Mouse (Mus musculus) testis, postnatal 10 days (tissue): Measurements from ENCODE around the gene Irgq.

Experiments used
- DNase-seq: peaks from one replicate; pipeline ENCODE4 v3.0.0; 2021; ENCODE audit warnings: low spot score

Gene Irgq

GRCm38 (mm10) chr7:24546634-24547389 is 16.3 kb downstream of the Irgq start:
- DNase-seq: peak; percentile 99

DNA sequence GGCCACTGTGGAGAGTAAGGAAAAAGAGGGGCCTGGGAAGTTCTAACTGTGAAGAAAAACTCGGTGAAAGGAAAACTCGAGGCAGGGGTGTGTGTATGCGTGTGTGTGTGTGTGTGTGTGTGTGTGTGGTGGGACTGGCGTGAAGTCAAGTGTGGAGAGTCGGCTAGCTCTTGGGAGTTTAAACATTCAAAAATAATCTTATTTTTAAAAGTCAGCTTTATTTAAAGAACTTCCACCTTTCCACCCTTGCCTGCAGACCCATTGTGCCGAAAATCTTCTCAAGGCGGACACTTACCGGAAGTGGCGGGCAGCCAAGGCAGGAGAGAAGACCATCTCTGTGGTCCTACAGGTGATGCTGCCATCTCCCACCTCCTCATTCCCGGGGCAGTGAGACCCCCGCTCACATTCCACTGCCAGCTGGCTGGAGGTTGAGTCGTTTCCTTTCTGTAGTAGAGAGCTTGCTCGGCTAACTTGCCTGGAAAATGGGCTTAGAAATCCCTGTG is 17.1 kb downstream of the Irgq start:
- no peak for DNase-seq

GRCm38 (mm10) chr7:24551985-24552759 is 21.7 kb downstream of the Irgq start:
- no peak for DNase-seq

GRCm38 (mm10) chr7:24555786-24556185 is 25.3 kb downstream of the Irgq start:
- DNase-seq: no peak

- no peak for DNase-seq
Measured at GRCm38 (mm10) chr7:24561450-24561849, 31.0 kb downstream of the Irgq start.

GRCm38 (mm10) chr7:24563191-24563836 is 32.8 kb downstream of the Irgq start:
- DNase-seq: no peak

DNA sequence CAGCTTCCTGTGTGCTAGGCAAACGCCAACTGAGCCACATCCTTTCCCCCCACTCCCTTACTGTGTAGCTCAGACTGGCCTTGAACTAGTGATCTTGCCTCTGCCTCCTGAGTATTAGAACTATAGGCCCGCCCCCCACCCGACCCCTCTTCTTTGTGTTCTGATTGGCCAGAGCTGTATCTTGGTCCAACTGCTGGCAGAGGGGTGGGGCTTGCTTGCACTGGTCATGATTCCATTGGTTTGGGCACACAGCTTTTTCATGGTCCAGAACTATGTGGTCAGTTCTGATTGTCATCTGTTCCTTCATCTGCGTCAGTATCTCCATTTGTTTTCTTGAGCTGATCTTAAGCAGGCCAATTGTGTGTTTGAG is 33.3 kb downstream of the Irgq start:
- DNase-seq: no peak

GRCm38 (mm10) chr7:24564607-24565265 is 34.2 kb downstream of the Irgq start:
- DNase-seq: peak; percentile 87

- no peak for DNase-seq
Measured at GRCm38 (mm10) chr7:24565627-24566026, 35.1 kb downstream of the Irgq start.

- DNase-seq: no peak
Measured at GRCm38 (mm10) chr7:24566206-24566605, 35.7 kb downstream of the Irgq start.

DNA sequence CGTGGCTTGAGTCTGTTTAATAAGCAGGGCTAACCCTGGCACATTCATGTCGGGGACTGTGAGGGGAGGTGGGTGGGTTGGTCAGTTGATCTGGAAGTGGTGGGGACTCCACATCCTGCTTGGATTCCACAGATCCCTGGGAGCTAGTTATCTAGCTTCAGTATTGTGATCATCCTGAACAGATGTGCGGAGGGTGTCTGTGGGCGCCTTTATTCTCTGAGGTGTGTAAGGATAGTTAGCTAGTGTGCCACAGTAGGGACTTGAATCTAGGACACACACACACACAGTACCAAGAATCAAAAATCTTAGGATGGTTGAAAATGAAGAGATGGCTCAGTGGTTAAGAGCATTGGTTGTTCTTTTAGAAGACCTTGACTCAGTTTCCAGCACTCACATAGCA is 38.0 kb downstream of the Irgq start:
- DNase-seq: no peak

GRCm38 (mm10) chr7:24571071-24571470 is 40.6 kb downstream of the Irgq start:
- no peak for DNase-seq

- DNase-seq: no peak
Measured at GRCm38 (mm10) chr7:24572455-24572854, 42.0 kb downstream of the Irgq start.

DNA sequence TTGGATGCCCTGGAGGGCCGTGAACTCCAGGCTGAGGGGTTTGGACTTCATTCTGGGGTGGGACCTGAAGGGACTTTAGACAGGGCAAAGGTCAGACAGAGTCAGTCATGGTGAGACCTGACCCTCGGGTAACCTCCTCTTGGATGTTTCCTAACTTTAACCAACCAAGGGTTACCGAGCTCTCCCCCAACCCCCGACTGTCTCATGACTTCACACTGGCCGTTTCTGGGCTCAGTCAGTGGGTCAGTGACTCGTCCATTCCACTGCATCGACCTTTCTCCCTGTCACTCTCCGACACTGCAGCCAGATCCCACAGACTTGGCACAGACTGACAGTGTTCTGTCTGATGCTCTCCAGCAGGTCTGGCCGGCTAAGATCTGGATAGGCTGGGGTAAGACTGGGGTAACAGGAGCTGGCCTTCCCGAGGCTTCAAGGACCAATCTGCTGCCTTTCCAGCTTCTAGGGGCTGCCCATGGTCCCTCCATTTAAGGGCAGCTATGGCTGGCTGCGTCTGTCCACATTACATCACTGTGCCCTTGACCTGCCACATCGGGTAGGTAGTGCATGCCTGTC is 43.8 kb downstream of the Irgq start:
- DNase-seq: no peak

- DNase-seq: no peak
Measured at GRCm38 (mm10) chr7:24577811-24578210, 47.3 kb downstream of the Irgq start.

DNA sequence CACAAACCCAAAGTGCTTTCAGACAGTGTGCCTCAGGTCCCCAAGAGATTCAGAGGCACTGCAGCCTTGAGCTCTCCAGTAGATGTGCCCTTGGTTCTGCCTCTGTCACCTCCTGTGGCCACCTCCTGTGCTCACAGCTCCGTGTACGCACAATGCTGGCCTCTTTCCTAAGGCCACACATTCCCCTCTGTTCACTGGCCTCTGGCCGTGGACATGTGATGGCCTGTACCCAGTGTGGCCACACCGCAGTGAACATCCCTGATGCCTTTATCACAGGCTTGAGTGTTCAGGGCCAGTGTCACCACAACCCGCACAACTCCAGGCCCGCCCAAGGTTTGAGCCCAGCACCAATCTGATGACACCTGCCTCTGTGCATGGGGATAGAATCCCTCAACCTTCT is 54.4 kb downstream of the Irgq start:
- no peak for DNase-seq

GRCm38 (mm10) chr7:24585995-24586394 is 55.5 kb downstream of the Irgq start:
- DNase-seq: no peak

DNA sequence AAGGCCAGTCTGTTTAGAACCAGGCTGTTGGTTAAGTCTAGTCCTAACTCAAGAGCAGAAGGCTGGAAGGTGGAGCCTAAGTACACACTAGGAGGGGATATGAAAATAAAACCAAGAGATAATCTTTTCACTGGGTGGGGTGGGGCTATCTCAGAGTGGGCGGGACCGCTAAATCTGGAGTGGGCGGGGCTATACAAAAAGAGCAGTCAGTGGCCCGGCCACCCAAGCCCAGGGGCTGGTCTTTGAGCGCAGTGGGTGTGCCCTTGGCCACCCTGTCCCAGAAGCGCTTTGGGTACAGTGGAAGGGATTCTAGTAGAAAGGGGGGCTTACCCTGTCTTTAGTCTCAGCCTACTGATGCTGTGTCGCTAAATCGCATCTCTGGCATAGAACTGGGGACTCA is 56.3 kb downstream of the Irgq start:
- no peak for DNase-seq

DNA sequence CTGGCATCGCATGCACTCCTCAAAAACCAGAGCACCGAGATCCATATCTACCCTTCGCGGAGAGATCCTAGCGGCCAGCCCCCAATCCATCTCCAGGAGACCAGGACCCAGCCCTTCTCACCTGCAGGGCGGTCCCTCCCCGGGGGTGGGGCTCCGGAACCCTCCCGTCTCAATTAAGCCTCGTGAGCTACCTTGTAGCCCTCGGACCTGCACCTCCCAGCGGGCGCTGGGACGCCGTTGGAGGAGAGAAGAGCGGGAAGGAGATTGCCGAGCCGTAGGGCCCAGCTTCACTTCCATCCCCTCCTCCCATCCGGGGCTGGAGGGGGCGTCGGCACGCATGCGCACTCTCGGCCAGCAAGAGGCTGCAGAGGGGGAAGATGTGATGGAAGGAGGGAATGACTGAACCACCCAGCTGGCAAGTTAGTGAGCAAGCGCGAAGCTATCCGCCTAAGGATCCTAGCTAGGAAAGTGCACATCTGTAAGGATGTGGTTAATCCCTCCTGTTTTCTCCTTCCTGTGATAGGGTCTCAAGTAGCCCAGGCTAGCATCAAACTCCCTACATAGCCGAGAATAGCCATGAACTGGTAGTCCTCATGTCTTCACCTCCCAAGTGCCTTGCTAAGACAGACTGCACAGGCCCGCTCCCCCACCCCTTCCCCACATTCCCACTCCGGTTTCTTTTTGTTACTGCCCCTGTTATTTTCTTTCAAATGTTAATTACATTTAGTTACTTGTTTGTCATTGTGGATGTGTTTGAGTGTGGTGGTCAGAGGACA is 57.0 kb downstream of the Irgq start, which contains the start of the genes Ethe1 and Zfp575:
TSS of gene Ethe1 (plus strand) at position 214 of the 776 bp plus-strand sequence.
TSS of gene Zfp575 (minus strand) at position 312 of the 776 bp plus-strand sequence.
- peak; percentile 81 for DNase-seq
